Mouse (Mus musculus): ENCODE results near the gene Gne.
A peak's percentile ranks its signal among the peaks of the same experiment; 100 is the strongest.
"Not testable (repeated sequence)": the region's sequence is repeated elsewhere in the genome, so short reads cannot be mapped to it uniquely, and the experiment has no call there.

Gene Gne

GRCm38 (mm10) chr4:44072146-44072872, 11.7 kb downstream of the Gne start:
- DNase-seq = peak; percentile 96 to 97

DNA sequence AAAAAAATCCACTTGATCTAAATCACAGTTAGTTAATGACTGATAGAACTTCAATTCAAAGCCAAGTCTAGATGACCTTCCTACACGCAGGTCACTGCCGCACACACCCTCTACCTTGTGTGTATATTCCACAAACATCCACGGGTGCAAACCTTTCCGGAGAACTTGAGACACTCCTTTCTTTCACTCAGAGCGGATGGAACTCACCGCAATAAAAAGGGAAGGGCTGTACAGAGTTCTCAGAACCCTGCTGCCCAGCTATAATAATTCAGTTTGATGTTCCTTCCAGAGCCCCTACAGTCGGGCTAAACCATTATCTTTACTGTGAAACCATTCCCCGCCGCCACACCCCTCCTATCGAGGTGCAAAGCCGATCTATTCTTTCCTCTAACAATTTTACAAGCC, 12.2 kb downstream of the Gne start:
- peak; percentile 33 for DNase-seq

DNA sequence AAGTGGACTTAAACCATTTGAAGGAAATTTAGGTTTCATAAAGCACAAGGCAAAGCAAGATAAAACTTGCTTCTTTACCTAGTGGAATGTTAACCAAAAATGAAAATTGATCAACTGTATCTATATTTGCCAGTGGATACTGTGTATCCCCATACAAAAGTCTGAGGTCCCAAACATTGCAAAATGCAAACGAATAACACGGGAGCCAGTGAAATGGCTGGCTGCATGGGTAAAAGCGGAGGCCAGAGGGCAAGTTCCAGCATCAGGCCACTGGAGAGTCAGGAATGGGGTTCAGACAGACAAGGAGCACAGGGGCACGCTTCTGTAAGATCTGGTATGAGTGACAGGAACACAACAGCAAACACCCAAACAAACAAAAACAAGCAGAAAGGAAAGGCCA, 13.3 kb downstream of the Gne start:
- DNase-seq = peak; percentile 30 to 40

- DNase-seq = peak in 1 of 2 experiments; percentile 12
Measured at GRCm38 (mm10) chr4:44069411-44069810, 14.6 kb downstream of the Gne start.

DNA sequence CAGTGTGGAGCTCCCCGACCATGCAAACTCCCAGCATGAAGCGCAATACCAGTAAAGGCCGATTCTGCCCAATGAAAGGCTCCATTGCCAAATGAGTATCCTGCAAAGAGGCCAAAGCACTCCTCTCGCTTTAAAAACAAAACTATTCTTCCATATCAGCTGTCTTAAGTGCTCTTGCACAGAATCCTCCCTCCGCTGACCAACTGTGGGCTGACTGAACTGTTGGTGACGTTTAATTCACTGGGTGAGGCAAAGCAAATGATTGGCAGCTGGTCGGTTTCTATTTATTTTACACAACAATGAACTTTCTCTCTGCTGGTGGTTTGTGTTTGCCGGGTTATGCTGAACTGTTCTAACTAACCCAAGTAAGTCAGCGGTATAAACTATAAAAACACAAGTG, 15.2 kb downstream of the Gne start:
- peak in 1 of 2 experiments; percentile 19 for DNase-seq

DNA sequence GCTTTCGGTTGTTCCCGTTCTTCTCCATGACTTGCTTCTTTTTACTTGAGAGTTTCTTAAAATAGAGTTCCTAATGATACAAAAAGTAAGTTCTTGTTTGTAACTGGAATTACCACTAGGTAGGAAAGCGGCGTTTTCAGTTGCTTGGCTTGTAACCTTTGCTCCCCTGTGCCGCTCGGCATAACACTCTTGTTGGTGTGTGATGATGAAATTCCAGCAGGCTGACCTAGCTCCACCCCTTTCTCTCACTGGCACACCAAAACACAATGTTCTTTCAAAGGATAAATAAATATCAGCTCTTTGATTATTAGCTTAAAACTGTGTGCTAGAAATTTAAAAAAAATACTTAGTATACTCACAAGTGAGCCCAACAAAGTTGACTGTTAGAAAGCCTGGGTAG, 17.1 kb downstream of the Gne start:
- peak; percentile 56 to 78 for DNase-seq

DNA sequence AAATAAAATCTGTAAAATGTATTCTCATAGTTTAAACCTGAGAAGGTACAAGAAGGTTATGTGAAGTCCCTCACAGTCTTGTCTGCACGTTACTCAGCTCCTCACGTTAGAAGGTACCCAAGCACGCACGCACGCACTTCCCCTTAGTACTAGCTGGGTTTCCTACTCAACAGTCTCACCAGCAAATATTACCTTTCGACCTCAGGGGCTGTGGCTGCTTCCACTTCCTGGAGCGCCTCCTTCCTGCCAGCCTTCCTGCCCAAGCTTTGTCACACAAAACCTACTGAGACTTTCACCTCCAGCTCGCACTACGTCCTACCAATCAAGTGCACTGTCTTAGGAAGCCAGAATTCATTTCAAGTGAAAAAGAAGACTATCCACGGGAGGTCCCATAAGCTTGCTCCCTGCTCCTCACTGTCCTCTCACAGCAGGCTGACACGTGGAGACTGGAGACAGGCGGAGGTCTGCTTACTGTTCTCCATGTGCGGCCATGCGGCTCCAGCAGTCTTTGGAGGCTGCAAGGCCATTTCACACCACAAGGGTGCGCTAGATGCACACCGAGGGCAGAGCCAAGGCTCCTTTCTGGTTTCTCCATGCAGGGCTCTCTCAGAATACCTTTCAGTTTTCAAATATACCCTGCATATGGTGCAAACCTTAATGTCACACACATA, 18.5 kb downstream of the Gne start:
- DNase-seq = peak; percentile 92 to 97

- DNase-seq = no peak
Measured at GRCm38 (mm10) chr4:44062816-44063215, 21.2 kb downstream of the Gne start.

DNA sequence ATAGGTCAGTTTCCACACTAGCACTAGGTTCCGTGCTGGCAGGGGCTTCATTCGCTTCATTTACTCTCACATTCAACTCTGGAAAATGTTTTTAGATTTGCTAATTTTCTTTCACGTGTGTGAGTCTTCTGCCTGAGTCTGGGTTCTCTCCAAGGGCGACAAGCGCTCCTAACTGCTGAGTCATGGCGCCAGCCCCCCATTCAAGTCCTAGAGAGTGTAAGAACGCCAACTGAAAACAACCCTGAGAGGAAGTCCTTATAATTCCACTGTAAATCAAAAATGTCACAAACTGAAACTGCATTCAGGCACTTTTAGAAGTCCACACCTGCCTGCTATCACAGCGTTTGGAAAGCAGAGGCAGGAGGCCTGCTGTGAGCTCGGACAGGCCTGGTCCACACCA, 21.9 kb downstream of the Gne start:
- DNase-seq = peak; percentile 37 to 41

- DNase-seq = no peak
Measured at GRCm38 (mm10) chr4:44059674-44060073, 24.3 kb downstream of the Gne start.

GRCm38 (mm10) chr4:44049812-44050211, 34.2 kb downstream of the Gne start:
- DNase-seq = no peak

DNA sequence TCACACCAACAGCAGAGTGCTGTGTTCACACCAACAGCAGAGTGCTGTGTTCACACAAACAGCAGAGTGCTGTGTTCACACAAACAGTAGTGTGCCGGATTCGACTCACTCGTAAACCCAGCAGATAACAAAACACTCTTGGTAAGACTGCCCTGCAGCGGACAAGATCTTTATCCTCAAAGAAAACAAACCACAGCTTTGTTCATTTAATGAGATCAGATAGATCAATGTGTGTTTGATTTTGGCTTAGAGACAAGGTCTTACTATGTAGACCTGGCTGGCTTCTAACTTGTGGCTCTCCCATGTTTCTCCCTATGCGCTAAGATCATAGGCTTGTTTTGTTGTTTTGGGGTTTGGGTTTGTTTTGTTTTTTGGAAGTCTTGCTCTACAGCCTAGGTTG, 37.9 kb downstream of the Gne start:
- no peak for DNase-seq

- DNase-seq = no peak
Measured at GRCm38 (mm10) chr4:44044685-44045356, 39.2 kb downstream of the Gne start.

DNA sequence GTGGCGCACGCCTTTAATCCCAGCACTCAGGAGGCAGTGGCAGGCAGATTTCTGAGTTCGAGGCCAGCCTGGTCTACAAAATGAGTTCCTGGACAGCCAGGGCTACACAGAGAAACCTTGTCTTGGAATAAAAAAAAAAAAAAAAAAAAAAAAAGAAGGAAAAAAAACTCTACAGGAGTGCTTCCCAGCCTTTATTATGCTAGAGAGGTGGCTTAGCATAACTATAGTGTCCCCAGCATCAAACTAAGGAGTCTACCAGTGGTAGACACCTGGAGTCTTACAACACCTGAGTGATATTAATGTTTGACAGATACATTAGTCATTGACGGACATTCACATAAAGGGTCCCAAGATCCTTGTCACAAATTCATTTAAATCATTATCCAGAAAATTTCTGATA, 40.8 kb downstream of the Gne start:
- not testable (repeated sequence) for DNase-seq

- DNase-seq = no peak
Measured at GRCm38 (mm10) chr4:44042429-44042828, 41.5 kb downstream of the Gne start.

DNA sequence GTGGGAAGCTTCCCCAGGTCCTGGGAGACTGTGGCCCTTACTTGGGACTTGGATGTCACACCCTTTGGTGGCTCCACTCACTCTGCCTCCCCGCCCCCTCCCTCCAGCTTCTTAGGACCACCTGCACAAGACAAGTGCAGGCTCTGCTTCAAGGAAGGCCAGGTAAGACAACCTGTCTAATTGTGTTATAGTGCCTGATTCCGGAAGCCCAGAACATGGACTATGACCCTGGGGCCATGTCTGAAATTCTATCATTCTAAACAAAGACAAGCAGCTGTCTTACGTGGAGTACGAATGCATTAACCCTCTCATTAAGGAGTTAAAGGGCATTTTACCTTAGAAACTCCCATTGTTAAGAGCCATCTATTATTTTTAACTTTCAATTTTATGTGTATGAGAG, 43.2 kb downstream of the Gne start:
- DNase-seq = no peak

GRCm38 (mm10) chr4:44036455-44036854, 47.5 kb downstream of the Gne start:
- no peak for DNase-seq

GRCm38 (mm10) chr4:44031521-44031920, 52.5 kb downstream of the Gne start:
- peak; percentile 62 to 66 for DNase-seq

DNA sequence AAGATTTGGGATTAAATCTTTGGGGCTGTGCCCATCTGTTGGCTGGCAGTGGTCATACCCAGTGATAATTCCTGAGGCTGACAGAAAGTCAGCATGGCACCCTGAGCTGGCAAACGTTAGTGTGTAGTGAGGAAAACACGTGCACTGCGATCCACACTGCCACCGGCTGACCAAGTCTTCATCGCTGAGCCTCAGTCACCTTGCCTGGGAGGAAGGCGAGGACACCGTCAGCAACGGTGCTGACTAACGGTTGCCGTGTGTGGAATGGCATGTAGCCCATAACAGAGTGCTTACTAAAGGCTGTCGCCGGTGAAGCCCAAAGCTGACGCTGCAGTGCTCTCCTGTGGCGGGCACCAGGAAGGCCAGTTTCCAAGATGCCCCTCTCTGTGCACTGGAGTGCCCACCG, 54.3 kb downstream of the Gne start:
- DNase-seq = no peak

DNA sequence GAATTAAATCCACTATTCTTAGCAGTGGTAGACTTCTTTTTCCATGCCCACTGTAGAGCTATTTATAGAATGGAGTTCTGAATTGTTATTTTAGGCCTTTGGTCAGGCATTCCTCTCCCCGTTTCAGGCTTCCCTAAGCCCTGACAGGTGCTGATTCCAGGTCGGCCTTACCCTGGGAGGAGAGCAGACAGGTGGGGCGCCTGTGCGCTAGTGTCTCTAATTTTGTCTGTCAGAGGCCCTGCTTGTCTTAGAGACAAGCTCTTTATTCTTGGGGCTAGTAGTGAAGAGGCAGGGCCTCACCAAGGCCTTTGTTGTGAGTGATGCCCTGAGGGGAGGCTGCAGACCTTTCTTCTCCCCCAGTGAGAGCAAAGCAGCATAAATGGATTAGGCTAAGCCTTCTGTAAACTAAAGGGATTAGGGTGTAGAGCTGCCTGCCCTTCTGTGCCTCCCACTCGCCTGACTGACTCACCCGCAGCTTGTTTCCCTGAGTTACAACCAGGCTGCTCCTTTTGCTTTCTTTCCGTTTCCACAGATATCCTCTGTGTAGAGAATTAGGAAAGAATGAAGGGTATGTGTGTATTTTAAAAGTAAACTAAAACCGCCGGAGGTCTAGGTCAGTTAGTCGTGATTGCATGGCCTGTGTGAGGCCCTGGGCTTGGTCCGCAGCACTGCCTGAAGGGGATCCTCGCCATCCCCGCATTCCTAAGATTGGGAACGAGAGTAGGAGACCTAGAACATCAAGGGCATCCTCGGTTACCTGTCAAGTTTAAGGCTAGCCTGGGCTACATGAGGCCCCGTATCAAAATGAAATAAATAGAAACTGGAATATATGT, 55.5 kb downstream of the Gne start:
- DNase-seq = no peak

- no peak for DNase-seq
Measured at GRCm38 (mm10) chr4:44025570-44025969, 58.4 kb downstream of the Gne start.

DNA sequence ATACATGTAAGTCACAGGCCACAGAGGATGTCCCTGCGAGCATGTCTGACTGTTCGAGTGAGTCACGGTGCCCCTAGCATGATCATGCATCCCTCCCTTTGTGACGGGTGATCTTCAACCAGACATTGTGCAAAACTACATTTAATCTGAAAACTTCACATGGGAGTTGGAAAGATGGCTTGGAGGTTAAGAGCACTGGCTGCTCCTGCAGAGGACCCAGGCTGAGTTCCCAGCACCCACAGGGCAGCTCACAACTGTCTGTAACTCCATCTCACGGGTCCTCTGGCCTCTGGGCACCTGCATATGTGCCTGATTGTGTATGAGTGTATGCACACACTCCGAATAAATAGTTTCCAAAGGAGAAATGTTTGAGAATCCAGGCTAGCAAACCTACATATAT, 59.7 kb downstream of the Gne start:
- DNase-seq = no peak

- DNase-seq = no peak
Measured at GRCm38 (mm10) chr4:44023681-44024080, 60.3 kb downstream of the Gne start.
